Mouse (Mus musculus) hindbrain, embryonic 11.5 days (tissue): ENCODE data around the gene Eif2ak4. TPM values are rescaled to one million over a fixed set of nuclear protein-coding genes. Genes with fewer than 3 reads are reported as not detected.

Experiments used
- ATAC-seq: fragments of 200-750 bp; cut with Nextera tagmentation; 2 replicates; pipeline ENCODE4 v1.8.0; 2017; ENCODE audit warnings: mild to moderate bottlenecking, moderate TSS enrichment, moderate library complexity; ENCODE audit not compliant: low FRiP score
- DNase-seq: peaks from one replicate; pipeline ENCODE4 v3.0.0-alpha.2; 2015; ENCODE audit warnings: low spot score
- H3K27ac ChIP-seq: fragments of 300-500 bp; sonication (generic); 2 replicates; pipeline ENCODE4 v1.5.1; 2014; ENCODE audit warnings: mild to moderate bottlenecking, low read depth, low read length
- H3K27me3 ChIP-seq: fragments of 300-500 bp; sonication (generic); 2 replicates; pipeline ENCODE4 v1.6.1; 2014; ENCODE audit warnings: mild to moderate bottlenecking, low read length, moderate library complexity, mixed read lengths; ENCODE audit not compliant: control insufficient read depth, insufficient read depth
- H3K36me3 ChIP-seq: fragments of 300-500 bp; sonication (generic); 2 replicates; pipeline ENCODE4 v1.6.1; 2014; ENCODE audit warnings: mild to moderate bottlenecking, low read length, moderate library complexity, mixed read lengths; ENCODE audit not compliant: control insufficient read depth, insufficient read depth
- H3K4me1 ChIP-seq: fragments of 300-500 bp; sonication (generic); replicated peaks from 2 replicates; pipeline ENCODE4 v1.6.1; 2014; ENCODE audit warnings: low read length, mixed read lengths; ENCODE audit not compliant: control insufficient read depth, insufficient read depth
- H3K4me2 ChIP-seq: fragments of 300-500 bp; sonication (generic); replicated peaks from 2 replicates; pipeline ENCODE4 v1.6.1; 2014; ENCODE audit warnings: mild to moderate bottlenecking, low read depth, low read length
- H3K4me3 ChIP-seq: fragments of 300-500 bp; sonication (generic); 2 replicates; pipeline ENCODE4 v1.5.1; 2014; ENCODE audit warnings: low read depth, low read length
- H3K9ac ChIP-seq: fragments of 300-500 bp; sonication (generic); 2 replicates; pipeline ENCODE4 v1.6.1; 2014; ENCODE audit warnings: low read depth, low read length
- H3K9me3 ChIP-seq: fragments of 300-500 bp; sonication (generic); 2 replicates; pipeline ENCODE4 v1.6.1; 2016; ENCODE audit warnings: low read length; ENCODE audit not compliant: control insufficient read depth
- WGBS: fragments of 180-500 bp; shearing (Covaris S2); extraction: QIAGEN DNeasy Blood & Tissue Kit; methylation state at CpG from one replicate; pipeline ENCODE4 v1.1.7; 2014; 5-methylcytosine and 5-hydroxymethylcytosine counted together
- polyA plus RNA-seq: library from polyadenylated mRNA; unstranded; fragments of >200 nt; fragmentation: Nextera tagmentation; extraction: Ambion mirVana; gene quantifications from 2 replicates; pipeline ENCODE4 v1.2.1, GENCODE M21; 2014

The Eif2ak4 gene
- polyA plus RNA-seq, 1 experiment from 2014 or later = 11.0 TPM

DNA sequence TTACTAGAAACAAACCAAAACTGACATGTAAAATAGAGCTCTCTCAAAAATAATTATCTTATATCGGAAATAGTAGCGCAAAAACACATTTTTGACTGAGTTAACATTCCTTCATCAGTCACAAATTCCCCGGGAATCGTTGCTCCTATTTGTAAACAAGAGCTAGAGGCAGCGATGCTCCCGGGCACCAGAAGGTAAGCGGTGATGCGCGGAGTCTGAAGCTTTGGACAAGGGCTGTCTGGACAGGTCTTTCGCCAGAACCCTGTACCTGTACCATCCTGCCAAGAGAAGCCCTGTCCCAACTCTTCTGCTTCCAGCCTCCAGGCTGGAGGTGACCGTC lies 15.9 kb upstream of the Eif2ak4 start:
- 9% methylated on average over 11 of the region's 11 CpGs for WGBS

DNA sequence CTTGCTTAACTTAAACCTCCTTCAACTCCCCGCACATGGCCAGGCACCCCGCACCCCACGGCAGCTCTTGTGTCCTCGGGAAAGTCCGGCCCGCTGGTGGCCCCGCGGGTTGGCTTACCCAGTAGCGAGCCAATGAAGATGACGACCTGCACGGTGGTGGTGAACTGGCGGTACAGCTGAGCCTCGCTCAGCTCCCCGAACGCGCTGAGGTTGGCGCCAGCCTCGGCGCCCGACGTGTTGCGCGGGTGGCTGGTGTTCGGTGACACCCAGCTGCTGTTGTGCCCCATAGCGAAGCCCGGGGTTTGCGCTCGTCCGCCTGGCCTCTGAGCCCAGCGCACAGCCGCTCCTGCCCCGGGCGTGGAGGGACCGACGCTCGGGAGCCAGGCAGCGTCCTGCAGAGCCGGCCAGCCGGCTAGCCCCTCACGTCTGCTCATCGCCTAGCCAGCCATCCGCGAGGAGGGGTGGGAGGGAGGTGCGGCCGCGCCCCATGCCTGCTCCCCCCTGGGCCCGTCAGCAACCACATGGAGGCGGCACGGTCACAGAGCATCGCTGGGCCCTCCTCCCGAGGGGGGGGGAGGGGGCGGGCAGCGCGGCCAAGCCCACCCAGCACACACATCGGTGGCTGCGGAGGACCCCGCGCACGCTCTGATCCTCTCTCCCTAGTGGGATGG lies 15.4 kb upstream of the Eif2ak4 start, which contains the start of gene Gpr176:
Gene Gpr176, minus strand, starts transcription at position 519 of the 671 bp plus-strand sequence.
- H3K4me2 ChIP-seq = peak within 1 kb of the TSS; percentile 90
- ATAC-seq (peak; percentile 88), DNase-seq (peak; percentile 70)
- H3K9ac ChIP-seq = peak within 1 kb of the TSS; percentile 54
- H3K9me3 ChIP-seq = no peaks in the 10 kb centered on the region
- H3K4me1 ChIP-seq = peaks cover 7% of the 10 kb centered on the region; the same call in 1 of the 2 replicates
- under 1% methylated on average over 52 of the region's 59 CpGs for WGBS
- H3K27me3 ChIP-seq = peaks cover 17% of the 10 kb centered on the region
- peak within 1 kb of the TSS; percentile 45 for H3K4me3 ChIP-seq
- H3K27ac ChIP-seq = peak within 1 kb of the TSS; percentile 30; the same call in 1 of the 2 replicates
- H3K36me3 ChIP-seq = no peaks in the 10 kb centered on the region

More for the DNA sequence above, 15.9 kb upstream of the Eif2ak4 start:
- Histone ChIP-seq H3K27me3 (peaks cover 17% of the 10 kb centered on the region), H3K4me1 (peaks cover 7% of the 10 kb centered on the region; the same call in 1 of the 2 replicates), H3K36me3 (no peaks in the 10 kb centered on the region), H3K9ac (no peak overlapping the region), H3K4me3 (peak overlapping the region; percentile 45), H3K9me3 (no peaks in the 10 kb centered on the region), H3K27ac (no peak overlapping the region), H3K4me2 (peak overlapping the region; percentile 90)
- ATAC-seq = 0 out of 2 replicates have a peak, but pooled peaks have one; percentile 1
- no peak for DNase-seq

DNA sequence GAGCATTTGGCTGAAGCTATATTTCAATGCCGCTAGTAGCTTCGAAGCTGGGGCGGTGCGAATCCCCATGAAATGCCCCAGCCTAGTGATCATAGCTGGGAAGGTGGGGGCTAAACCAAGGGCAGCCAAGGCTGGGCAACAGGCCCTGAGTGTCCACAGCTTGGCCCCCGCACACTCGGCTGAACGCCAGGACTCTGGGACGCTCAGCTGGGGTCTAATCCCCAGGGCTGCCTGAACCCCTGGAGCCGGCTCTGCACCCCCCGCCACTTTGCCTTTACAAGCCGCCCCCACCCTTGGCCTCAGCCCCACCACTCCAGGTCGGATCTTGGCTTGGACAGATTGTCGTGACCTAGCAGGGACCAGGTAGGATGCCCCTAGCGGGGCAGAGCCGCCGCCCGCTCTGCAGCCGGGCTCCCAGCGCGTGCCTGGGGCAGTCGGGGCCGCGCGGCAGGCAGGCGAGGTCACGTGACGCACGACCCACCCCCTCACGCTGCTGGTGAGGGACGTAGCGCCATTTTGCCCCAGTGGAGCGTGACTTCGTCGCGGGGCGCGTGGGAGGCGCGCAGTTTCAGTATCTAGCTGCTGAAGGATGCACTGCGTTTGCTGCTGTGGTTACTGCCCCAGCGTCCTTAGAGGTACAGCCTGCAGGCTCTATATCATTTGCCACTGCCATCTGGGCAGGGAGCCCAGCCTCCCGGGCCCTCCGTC lies 14.7 kb upstream of the Eif2ak4 start:
- no peaks in the 10 kb centered on the region for H3K36me3 ChIP-seq
- ATAC-seq = peak; percentile 92
- H3K4me1 ChIP-seq = peaks cover 7% of the 10 kb centered on the region; the same call in 1 of the 2 replicates
- H3K27me3 ChIP-seq = peaks cover 17% of the 10 kb centered on the region
- peak overlapping the region; percentile 45 for H3K4me3 ChIP-seq
- H3K27ac ChIP-seq = peak overlapping the region; percentile 30; the same call in 1 of the 2 replicates
- peak overlapping the region; percentile 90 for H3K4me2 ChIP-seq
- WGBS = 3% methylated on average over 36 of the region's 43 CpGs
- DNase-seq = peak; percentile 88
- H3K9me3 ChIP-seq = no peaks in the 10 kb centered on the region
- peak overlapping the region; percentile 54 for H3K9ac ChIP-seq

DNA sequence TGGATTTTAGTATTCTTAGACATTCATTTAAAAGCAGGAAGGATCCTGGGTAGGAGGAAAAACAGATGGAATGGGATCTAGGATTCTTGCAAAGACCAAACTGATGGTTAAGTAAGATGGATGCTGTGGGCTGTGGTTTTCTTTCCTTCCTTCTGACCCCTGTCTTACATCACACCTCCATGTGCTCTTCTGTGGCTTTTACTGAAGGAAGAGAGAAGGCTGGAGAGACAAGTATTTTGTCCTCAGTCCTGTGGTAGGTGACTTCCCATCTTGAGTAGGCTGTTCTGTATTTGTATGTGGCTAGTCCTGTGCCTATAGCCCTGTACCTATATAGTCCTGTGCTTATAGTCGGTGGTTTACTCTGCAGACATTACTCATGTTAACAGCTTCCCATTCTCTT lies 12.9 kb upstream of the Eif2ak4 start:
- H3K9me3 ChIP-seq = no peaks in the 10 kb centered on the region
- 83% methylated on average over 1 of the region's 1 CpGs for WGBS
- peaks cover 17% of the 10 kb centered on the region for H3K27me3 ChIP-seq

DNA sequence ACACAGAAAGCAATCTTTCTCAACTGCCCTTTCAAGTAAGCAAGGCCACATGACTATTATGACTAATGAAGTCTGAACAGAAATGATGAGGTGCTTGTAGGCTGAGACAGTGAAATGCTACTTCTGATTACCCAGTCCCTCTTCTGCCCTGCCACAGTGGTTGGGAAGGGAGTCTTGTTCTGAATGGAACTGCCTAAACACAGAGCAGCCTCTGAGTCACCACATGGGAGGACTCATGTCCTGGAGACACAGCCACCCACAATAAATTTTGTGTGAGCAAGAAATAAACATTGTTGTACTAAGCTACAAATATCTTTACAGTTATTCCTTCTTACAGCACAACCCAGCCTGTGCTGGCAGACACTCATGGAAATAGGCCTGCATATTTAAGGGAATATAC lies 12.5 kb upstream of the Eif2ak4 start:
- no peak overlapping the region for H3K27ac ChIP-seq
- no peaks in the 10 kb centered on the region for H3K36me3 ChIP-seq
- H3K27me3 ChIP-seq = peaks cover 17% of the 10 kb centered on the region
- H3K9me3 ChIP-seq = no peaks in the 10 kb centered on the region
- ATAC-seq (no peak), DNase-seq (no peak)
- peaks cover 7% of the 10 kb centered on the region; the same call in 1 of the 2 replicates for H3K4me1 ChIP-seq
- H3K4me2 ChIP-seq = no peak overlapping the region
- no peak overlapping the region for H3K4me3 ChIP-seq
- no peak overlapping the region for H3K9ac ChIP-seq

More for the DNA sequence above, 12.9 kb upstream of the Eif2ak4 start:
- Histone ChIP-seq H3K4me1 (peaks cover 7% of the 10 kb centered on the region; the same call in 1 of the 2 replicates), H3K4me3 (no peak overlapping the region), H3K36me3 (no peaks in the 10 kb centered on the region), H3K4me2 (no peak overlapping the region), H3K9ac (no peak overlapping the region), H3K27ac (no peak overlapping the region)
- no peak for DNase-seq
- no peak for ATAC-seq

DNA sequence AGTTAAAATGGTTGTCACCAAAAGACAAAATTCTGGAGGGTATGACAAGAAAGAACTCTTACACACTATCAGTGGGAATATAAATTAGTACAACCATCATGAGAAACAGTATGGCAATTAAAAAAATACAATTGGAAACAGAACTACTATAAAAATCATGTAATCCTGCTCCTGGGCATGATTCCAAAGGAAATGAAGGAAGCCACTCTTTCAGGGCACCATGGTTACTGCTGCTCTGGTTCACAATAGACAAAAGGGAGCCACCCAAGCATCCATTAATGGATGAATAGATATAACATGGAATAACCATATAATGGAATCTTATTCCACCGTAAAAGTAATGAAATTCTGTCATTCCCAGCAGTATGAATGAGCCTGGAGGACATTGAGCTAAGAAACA lies 8.7 kb upstream of the Eif2ak4 start:
- Histone ChIP-seq H3K4me2 (no peak overlapping the region), H3K4me3 (no peak overlapping the region), H3K9me3 (no peaks in the 10 kb centered on the region), H3K27ac (no peak overlapping the region), H3K27me3 (no peaks in the 10 kb centered on the region), H3K36me3 (no peaks in the 10 kb centered on the region), H3K9ac (no peak overlapping the region), H3K4me1 (no peaks in the 10 kb centered on the region)
- ATAC-seq (no peak), DNase-seq (no peak)
- 56% methylated on average over 1 of the region's 1 CpGs for WGBS

DNA sequence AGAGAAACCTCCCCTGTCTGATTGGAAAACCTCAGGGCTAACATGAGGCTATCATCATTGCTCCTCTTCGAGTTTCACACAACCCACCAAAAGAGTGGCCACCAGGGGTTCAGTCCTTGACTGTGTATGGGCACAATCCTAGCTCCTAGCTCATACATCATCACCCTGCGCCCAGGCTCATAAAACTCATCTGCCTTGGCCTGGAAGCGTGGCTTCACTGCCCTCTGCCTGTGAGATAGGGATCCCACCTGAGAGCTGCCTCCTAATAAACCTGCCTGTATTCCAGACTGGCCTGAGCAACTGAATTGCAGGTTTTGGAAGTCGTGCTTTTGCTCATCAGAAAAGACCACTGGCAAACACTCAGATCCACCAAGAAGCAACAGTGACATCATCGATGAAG lies 5.0 kb upstream of the Eif2ak4 start:
- DNase-seq = no peak
- Histone ChIP-seq H3K27me3 (no peaks in the 10 kb centered on the region), H3K27ac (no peak overlapping the region), H3K9me3 (no peaks in the 10 kb centered on the region), H3K4me2 (no peak overlapping the region), H3K9ac (no peak overlapping the region), H3K4me1 (no peaks in the 10 kb centered on the region), H3K4me3 (no peak overlapping the region), H3K36me3 (no peaks in the 10 kb centered on the region)
- WGBS = 74% methylated on average over 5 of the region's 5 CpGs
- no peak for ATAC-seq

DNA sequence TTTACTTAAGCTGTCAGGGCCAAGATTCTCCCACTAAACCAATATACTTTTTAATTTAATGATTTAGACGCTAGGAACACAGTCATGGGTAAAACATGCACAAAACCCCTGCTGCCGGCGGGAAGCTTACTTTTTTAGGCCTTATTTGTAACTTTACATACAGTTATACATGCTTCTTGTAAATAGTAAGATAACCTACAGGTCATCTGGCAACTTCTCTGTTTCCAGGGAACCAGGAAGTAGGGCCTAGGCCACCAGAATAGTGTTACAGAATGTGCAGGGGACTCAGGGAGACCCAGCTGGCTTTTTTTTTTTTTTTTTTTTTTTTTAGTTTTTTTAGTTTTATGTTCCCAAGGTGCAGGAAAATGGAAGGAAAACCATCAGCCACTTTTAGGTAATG lies 1.2 kb downstream of the Eif2ak4 start:
- DNase-seq = no peak
- Histone ChIP-seq H3K27ac (no peak overlapping the region), H3K27me3 (no peaks in the 10 kb centered on the region), H3K9ac (no peak overlapping the region; the same call in 1 of the 2 replicates), H3K9me3 (no peaks in the 10 kb centered on the region), H3K4me3 (no peak overlapping the region), H3K36me3 (no peaks in the 10 kb centered on the region), H3K4me2 (no peak overlapping the region), H3K4me1 (no peaks in the 10 kb centered on the region)
- no peak for ATAC-seq
- 85% methylated on average over 3 of the region's 3 CpGs for WGBS
